Mouse (Mus musculus) stomach, postnatal 0 days (tissue): ENCODE results near the gene Ltbp1.

Experiments
- CTCF ChIP-seq: IDR thresholded peaks from 2 replicates; pipeline ENCODE4 v1.5.1; 2016; ENCODE audit warnings: antibody characterized with exemption, low read depth, mild to moderate bottlenecking, moderate library complexity
- EP300 ChIP-seq: optimal IDR thresholded peaks from 2 replicates; pipeline ENCODE3; 2016; ENCODE audit warnings: antibody characterized with exemption

- TF ChIP-seq CTCF (no peak), EP300 (no peak)
Measured at GRCm38 (mm10) chr17:75304807-75305420, 299.5 kb downstream of the Ltbp1 start.
